Mouse (Mus musculus) left cerebral cortex, postnatal 10 days (tissue): ENCODE measurements at regions not wholly inside any gene's neighbourhood (a gene's known extent, or its start where the extent isn't known, plus 50 kb on each side); places are given as distances from the start of the nearest gene placed in this dataset.

ENCODE experiments used
- DNase-seq, 2 experiments: peaks; one replicate each; pipeline ENCODE4 v3.0.0; 2021 to 2022; ENCODE audit warnings: low spot score in 2 of 2, mixed read lengths in 1 of 2; ENCODE audit errors: extremely low spot score in 1 of 2
- intact Hi-C: fragments of 180-260 bp; cut with DNase I; formaldehyde crosslinking; loops from one replicate; pipeline ENCODE4 v1.15.1; 2025

- intact Hi-C loops: no loop called here
Observed at GRCm38 (mm10) chr1:95241671-95242150, 71.7 kb upstream of the Fam174a start.

More at GRCm38 (mm10) chr1:95241671-95242150, 71.7 kb upstream of the Fam174a start:
- DNase-seq: no peak
